Mouse (Mus musculus): ENCODE results near the gene Trim25. TPM values are rescaled to one million over a fixed set of nuclear protein-coding genes. Genes with fewer than 3 reads are reported as not detected.

Gene Trim25
- polyA plus RNA-seq, 1 experiment = 33.7 TPM

DNA sequence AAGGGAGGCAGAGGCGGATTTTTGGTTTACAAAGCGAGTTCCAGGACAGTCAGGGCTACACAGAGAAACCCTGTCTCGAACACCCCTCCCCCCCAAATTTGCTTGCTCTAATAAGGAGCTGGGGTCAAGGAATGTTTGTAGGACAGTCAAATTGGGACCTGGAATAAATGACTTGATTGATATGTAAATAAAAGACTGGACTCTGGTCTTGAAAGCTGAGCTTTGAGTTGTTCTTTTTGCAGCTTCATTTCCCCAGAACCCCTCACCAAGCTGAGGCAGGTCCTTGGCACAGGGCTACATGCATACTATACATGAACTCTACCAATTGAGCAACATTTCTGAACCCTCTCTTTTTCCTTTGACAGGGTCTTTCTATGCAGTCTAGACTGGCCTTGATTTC lies 46.8 kb downstream of the Trim25 start:
- Histone ChIP-seq H3K4me3 (replicated peaks; ENCODE audit: control insufficient read depth, low read depth, low read length) (no peak overlapping the region), H3K27ac (ENCODE audit: control insufficient read depth, insufficient read depth, low read depth, low read length, poor library complexity) (no peak overlapping the region), H3K4me1 (ENCODE audit: control insufficient read depth, insufficient read depth, low read length) (no peaks in the 10 kb centered on the region)
- TF ChIP-seq CTCF (IDR thresholded peaks at IDR 0.05; ENCODE audit: control insufficient read depth, insufficient read depth, low read length) = no peak
- no peak for TF ChIP-seq POLR2A (IDR thresholded peaks at IDR 0.05; ENCODE audit: borderline replicate concordance, control insufficient read depth, low read depth, low read length)
- WGBS = 85% methylated on average over 3 of the region's 3 CpGs

DNA sequence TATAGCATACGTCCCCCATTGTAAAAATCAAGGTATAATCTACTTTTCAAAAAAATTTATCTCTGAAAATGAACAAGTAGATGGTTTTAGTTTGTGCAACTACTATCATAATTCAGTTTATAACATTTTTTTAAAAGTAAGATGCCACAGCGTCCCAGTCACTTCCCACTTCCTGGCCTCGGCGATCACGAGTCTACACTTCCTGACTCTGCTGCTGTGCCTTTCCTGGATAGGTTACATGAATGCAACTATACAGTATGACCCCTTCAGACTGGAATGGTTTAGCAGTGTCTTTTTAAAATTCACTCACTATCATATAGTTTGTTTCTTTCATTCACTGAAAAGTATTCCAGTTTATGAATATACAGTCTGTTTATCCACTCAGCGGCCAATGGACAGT lies 52.6 kb downstream of the Trim25 start:
- TF ChIP-seq CTCF (IDR thresholded peaks at IDR 0.05; ENCODE audit: control insufficient read depth, insufficient read depth, low read length) (no peak), POLR2A (IDR thresholded peaks at IDR 0.05; ENCODE audit: borderline replicate concordance, control insufficient read depth, low read depth, low read length) (no peak)
- H3K4me1 ChIP-seq (ENCODE audit: control insufficient read depth, insufficient read depth, low read length) = no peaks in the 10 kb centered on the region; the same call in 1 of the 2 replicates
- H3K27ac ChIP-seq (ENCODE audit: control insufficient read depth, insufficient read depth, low read depth, low read length, poor library complexity) = no peak overlapping the region
- 41% methylated on average over 6 of the region's 6 CpGs for WGBS
- no peak overlapping the region for H3K4me3 ChIP-seq (replicated peaks; ENCODE audit: control insufficient read depth, low read depth, low read length)

DNA sequence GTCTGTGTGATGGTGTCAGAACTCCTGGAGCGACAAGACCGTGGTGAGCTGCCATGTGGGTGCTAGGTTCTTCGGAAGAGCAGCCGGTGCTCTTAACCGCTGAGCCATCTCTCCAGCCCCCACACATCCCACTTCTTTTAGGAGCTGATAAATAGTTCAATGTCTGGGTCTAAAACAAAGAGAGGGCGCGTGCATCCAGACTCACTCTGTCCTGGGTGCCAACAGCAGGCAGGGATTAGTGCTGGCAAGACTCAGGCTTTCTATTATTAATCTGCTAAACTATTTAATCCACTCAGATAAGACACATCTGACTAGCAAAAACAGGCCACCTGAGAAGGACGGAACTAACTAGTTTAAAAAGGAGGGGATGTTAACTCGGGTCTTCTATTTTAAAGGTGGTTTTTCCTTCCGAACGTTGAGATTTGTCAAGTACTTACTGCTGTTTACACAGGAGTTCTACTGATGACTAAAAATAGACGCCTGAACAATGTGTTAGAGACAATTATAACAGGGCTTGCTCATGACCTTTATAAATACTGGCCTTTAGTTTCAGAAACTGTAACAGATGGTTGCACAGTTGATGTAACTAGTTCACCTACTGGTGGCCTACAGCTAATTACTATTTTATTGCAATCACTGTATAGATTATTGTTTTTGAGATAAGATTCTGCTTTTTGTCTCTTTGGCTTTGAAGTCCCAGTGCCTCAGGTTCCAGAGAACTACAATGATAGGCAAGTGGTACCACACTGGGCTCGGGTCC lies 56.9 kb downstream of the Trim25 start:
- TF ChIP-seq CTCF (IDR thresholded peaks at IDR 0.05; ENCODE audit: control insufficient read depth, insufficient read depth, low read length) = no peak
- TF ChIP-seq POLR2A (IDR thresholded peaks at IDR 0.05; ENCODE audit: borderline replicate concordance, control insufficient read depth, low read depth, low read length) = no peak
- Histone ChIP-seq H3K27ac (ENCODE audit: control insufficient read depth, insufficient read depth, low read depth, low read length, poor library complexity) (no peak overlapping the region), H3K4me3 (replicated peaks; ENCODE audit: control insufficient read depth, low read depth, low read length) (no peak overlapping the region), H3K4me1 (ENCODE audit: control insufficient read depth, insufficient read depth, low read length) (peaks cover 2% of the 10 kb centered on the region; the same call in 1 of the 2 replicates)
- 88% methylated on average over 13 of the region's 13 CpGs for WGBS

DNA sequence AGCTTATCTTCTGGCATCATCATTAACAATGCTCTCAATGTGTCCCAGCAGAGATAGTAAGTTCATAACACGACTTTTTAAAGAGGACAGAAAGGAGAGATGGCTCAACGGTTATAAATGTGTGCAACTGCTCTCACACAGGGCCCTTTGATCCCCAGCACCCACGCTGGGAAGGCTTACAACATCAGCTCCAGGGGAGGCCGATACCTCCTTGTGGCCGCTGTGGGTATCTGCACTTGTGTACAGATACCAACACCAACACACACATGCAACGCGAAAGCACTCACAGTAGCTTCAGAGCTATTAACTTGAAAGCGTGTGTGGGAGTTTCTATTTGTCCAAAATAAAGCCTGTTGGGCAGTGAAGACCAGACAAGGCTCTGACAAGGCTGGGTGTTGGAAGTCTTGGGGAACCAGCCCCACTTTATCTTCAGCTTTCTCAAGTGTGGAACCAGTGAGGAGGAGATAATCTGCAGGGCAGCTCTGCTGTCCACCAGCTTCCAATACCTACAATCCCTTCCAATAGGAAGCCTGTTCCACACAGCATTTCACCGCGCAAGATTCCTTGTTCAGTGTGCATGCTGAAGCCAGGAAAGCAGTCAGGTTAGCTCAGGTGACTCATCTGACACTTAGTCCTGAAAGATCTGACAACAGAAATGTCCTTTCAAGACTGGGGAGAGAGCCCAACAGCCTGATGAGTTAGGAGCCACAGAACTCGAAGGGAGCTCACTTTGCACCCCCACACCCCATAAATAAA lies 59.5 kb downstream of the Trim25 start:
- TF ChIP-seq POLR2A (IDR thresholded peaks at IDR 0.05; ENCODE audit: borderline replicate concordance, control insufficient read depth, low read depth, low read length) (no peak), CTCF (IDR thresholded peaks at IDR 0.05; ENCODE audit: control insufficient read depth, insufficient read depth, low read length) (peak; percentile 36; the same call in 1 of the 2 replicates)
- no peak overlapping the region for H3K27ac ChIP-seq (ENCODE audit: control insufficient read depth, insufficient read depth, low read depth, low read length, poor library complexity)

DNA sequence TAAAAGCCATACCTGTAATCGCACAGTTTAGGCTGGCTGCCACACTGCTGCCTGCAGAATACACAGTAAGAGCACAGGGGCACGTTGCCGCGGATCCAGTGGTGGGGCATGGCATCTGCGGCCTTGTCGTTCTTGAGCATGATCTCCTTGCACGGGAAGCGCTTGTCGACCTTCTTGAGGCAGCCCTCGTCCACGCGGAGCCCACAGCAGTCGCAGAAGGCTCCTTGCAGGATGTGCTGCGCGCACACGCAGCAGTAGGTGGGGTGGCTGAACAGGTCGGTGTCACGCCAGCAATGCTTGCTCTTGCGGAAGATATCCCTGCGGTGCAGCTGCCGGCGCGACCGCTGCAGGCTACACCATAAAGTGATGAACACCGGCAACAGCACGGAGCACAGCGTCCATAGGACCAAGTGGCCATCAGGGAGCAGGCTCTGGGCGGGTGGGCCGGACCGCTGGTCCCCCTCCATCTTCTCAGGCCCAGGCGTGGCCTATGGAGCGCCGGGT lies 60.8 kb downstream of the Trim25 start:
- TF ChIP-seq CTCF (IDR thresholded peaks at IDR 0.05; ENCODE audit: control insufficient read depth, insufficient read depth, low read length) = no peak
- TF ChIP-seq POLR2A (IDR thresholded peaks at IDR 0.05; ENCODE audit: borderline replicate concordance, control insufficient read depth, low read depth, low read length) = 0 out of 2 replicates have a peak, but pooled peaks have one; percentile 7
- Histone ChIP-seq H3K4me3 (replicated peaks; ENCODE audit: control insufficient read depth, low read depth, low read length) (peak overlapping the region; percentile 67), H3K27ac (ENCODE audit: control insufficient read depth, insufficient read depth, low read depth, low read length, poor library complexity) (peak overlapping the region; percentile 30; the same call in 1 of the 2 replicates), H3K4me1 (ENCODE audit: control insufficient read depth, insufficient read depth, low read length) (peaks cover 2% of the 10 kb centered on the region; the same call in 1 of the 2 replicates)
- under 1% methylated on average over 33 of the region's 33 CpGs for WGBS

More for the DNA sequence above, 59.5 kb downstream of the Trim25 start:
- whole genome bisulfite sequencing = 72% methylated on average over 11 of the region's 11 CpGs
- Histone ChIP-seq H3K4me3 (replicated peaks; ENCODE audit: control insufficient read depth, low read depth, low read length) (no peak overlapping the region), H3K4me1 (ENCODE audit: control insufficient read depth, insufficient read depth, low read length) (peaks cover 2% of the 10 kb centered on the region; the same call in 1 of the 2 replicates)

DNA sequence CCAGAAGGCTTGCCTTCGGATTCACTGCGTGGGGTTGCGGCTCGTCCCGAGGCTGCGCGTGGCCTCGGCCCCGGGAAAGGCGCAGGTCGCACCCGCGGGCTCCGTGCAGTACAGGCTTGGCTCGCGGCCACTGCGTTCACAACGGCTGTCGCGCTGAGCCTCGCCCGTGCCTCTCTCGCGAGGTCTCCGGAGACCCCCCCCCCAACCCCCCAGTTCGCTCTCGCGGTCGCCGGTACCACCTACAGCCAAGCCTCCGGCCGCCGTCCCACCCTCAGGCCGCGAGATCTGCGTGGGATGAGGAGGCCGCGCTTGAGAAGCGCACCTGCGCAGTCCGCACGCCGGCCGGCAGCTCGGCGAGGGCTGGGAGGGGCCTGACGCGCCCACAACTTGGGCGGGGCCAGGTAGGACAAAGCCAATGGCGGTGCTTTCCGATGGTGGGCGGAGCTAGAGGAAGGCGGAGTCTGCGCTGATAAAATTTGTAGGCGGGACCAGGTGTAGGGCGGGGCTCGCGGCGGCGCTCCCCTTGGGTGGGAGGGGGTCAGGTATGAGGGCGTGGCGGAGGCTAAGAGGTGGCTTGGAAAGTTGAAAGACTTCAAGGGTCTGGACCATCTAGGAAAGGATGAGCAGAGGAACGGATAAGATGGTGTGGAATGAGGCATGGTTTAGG lies 61.4 kb downstream of the Trim25 start:
- Histone ChIP-seq H3K4me1 (ENCODE audit: control insufficient read depth, insufficient read depth, low read length) (peaks cover 2% of the 10 kb centered on the region; the same call in 1 of the 2 replicates), H3K27ac (ENCODE audit: control insufficient read depth, insufficient read depth, low read depth, low read length, poor library complexity) (peak overlapping the region; percentile 30; the same call in 1 of the 2 replicates), H3K4me3 (replicated peaks; ENCODE audit: control insufficient read depth, low read depth, low read length) (peak overlapping the region; percentile 67)
- under 1% methylated on average over 63 of the region's 63 CpGs for WGBS
- TF ChIP-seq CTCF (IDR thresholded peaks at IDR 0.05; ENCODE audit: control insufficient read depth, insufficient read depth, low read length) (no peak), POLR2A (IDR thresholded peaks at IDR 0.05; ENCODE audit: borderline replicate concordance, control insufficient read depth, low read depth, low read length) (peak; percentile 33; the same call in 1 of the 2 replicates)

DNA sequence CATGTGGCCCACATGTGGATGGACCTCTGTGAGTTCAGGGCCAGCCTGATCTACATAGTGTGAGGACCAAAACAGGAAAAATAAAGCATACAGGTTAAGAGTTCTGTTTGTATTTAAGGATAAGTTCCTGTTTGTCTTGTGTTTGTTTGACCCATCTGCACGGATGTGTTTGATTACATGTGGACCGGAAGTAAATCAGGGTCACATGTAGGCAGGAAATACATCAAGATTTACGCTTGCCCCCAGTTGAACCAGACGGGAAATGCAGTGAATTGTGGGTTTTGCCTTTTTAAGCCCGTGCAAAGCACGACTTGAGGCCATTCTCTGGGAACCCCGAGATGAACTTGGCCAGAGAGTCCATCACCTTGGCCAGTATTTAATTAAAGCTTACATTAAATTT lies 62.2 kb downstream of the Trim25 start:
- TF ChIP-seq CTCF (IDR thresholded peaks at IDR 0.05; ENCODE audit: control insufficient read depth, insufficient read depth, low read length) (no peak), POLR2A (IDR thresholded peaks at IDR 0.05; ENCODE audit: borderline replicate concordance, control insufficient read depth, low read depth, low read length) (no peak)
- WGBS = 21% methylated on average over 7 of the region's 7 CpGs
- no peak overlapping the region for H3K27ac ChIP-seq (ENCODE audit: control insufficient read depth, insufficient read depth, low read depth, low read length, poor library complexity)

More for the DNA sequence above, 62.2 kb downstream of the Trim25 start:
- no peak overlapping the region for H3K4me3 ChIP-seq (replicated peaks; ENCODE audit: control insufficient read depth, low read depth, low read length)
- H3K4me1 ChIP-seq (ENCODE audit: control insufficient read depth, insufficient read depth, low read length) = peaks cover 2% of the 10 kb centered on the region; the same call in 1 of the 2 replicates
